Mouse (Mus musculus) hindbrain, embryonic 15.5 days (tissue): Measurements from ENCODE around the gene Mrs2. TPM values are rescaled to one million over a fixed set of nuclear protein-coding genes. Genes with fewer than 3 reads are reported as not detected.

Experiments
- ATAC-seq: fragments of 200-750 bp; cut with Nextera tagmentation; 2 replicates; pipeline ENCODE4 v1.8.0; 2017; ENCODE audit warnings: low read depth, moderate number of reproducible peaks, moderate TSS enrichment; ENCODE audit not compliant: low FRiP score
- H3K27ac ChIP-seq: fragments of 300-500 bp; sonication (generic); replicated peaks from 2 replicates; pipeline ENCODE4 v1.5.1; 2015; ENCODE audit warnings: mild to moderate bottlenecking, inconsistent platforms
- H3K27me3 ChIP-seq: fragments of 300-500 bp; sonication (generic); 2 replicates; pipeline ENCODE4 v1.6.1; 2015; ENCODE audit warnings: control low read depth, inconsistent platforms
- H3K36me3 ChIP-seq: fragments of 300-500 bp; sonication (generic); 2 replicates; pipeline ENCODE4 v1.6.1; 2015; ENCODE audit warnings: control low read depth, inconsistent platforms
- H3K4me1 ChIP-seq: fragments of 300-500 bp; sonication (generic); replicated peaks from 2 replicates; pipeline ENCODE4 v1.6.1; 2015; ENCODE audit warnings: control low read depth, inconsistent platforms
- H3K4me2 ChIP-seq: fragments of 300-500 bp; sonication (generic); 2 replicates; pipeline ENCODE4 v1.6.1; 2015; ENCODE audit warnings: moderate library complexity, mild to moderate bottlenecking, inconsistent platforms
- H3K4me3 ChIP-seq: fragments of 300-500 bp; sonication (generic); 2 replicates; pipeline ENCODE4 v1.5.1; 2015; ENCODE audit warnings: mild to moderate bottlenecking, inconsistent platforms
- H3K9ac ChIP-seq: fragments of 300-500 bp; sonication (generic); 2 replicates; pipeline ENCODE4 v1.6.1; 2015; ENCODE audit warnings: inconsistent platforms
- H3K9me3 ChIP-seq: fragments of 300-500 bp; sonication (generic); 2 replicates; pipeline ENCODE4 v1.6.1; 2016; ENCODE audit warnings: control low read depth, inconsistent platforms
- WGBS: fragments of 180-500 bp; shearing (Covaris S2); methylation state at CpG from one replicate; pipeline ENCODE4 v1.1.7; 2015; 5-methylcytosine and 5-hydroxymethylcytosine counted together
- polyA plus RNA-seq: library from polyadenylated mRNA; unstranded; fragments of >200 nt; fragmentation: Nextera tagmentation; extraction: Ambion mirVana; gene quantifications from 2 replicates; pipeline ENCODE4 v1.2.1, GENCODE M21; 2015

Gene Mrs2
- polyA plus RNA-seq, 1 experiment from 2014 or later: 16.2 TPM

DNA sequence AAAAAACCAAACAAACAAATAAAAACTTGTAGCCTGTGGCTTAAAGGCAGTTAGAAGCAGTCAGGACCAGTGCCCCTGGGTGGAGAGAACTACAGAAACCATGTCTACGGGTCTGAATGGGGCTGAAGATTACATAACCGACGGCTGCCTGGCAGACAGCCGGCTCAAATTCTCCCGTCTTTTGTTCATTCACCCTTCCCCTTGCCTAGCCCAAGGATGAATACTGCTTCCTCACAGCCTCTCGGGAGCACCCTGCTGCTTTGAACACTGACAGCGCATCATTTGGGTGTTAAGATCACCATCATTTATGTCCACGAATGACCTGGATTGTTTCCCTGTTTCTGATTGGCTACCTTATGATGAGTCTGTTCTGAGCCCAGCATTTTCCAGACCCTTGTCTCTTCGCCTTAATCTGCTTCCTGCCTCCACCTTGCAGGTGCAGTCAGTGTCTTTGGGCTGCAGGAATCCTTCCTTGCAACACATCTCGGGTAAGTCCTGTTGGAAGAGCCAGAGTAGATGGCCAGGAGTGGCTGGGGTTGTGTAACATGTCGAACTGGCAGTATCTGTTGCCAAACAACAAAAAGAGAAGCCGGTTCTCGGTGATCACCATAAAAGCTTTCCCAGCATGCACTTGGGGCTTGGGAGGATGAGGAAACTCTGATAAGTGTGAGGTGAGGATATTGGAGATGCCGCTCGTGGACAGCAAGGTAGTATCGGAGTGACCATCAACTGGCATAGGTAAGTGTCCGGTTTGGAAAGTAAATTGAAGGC is 77.5 kb downstream of the Mrs2 start, which contains the start of gene Gpld1:
Gene Gpld1 (plus strand): TSS at position 641 of the 771 bp plus-strand sequence.
- 49% methylated on average over 17 of the region's 17 CpGs for WGBS
- Histone ChIP-seq H3K4me3 (no peak within 1 kb of the TSS), H3K27me3 (no peaks in the 10 kb centered on the region), H3K9ac (no peak within 1 kb of the TSS), H3K36me3 (no peaks in the 10 kb centered on the region), H3K4me1 (peaks cover 12% of the 10 kb centered on the region), H3K27ac (no peak within 1 kb of the TSS), H3K4me2 (peak within 1 kb of the TSS; percentile 29; the same call in 1 of the 2 replicates), H3K9me3 (no peaks in the 10 kb centered on the region)
- no peak for ATAC-seq

DNA sequence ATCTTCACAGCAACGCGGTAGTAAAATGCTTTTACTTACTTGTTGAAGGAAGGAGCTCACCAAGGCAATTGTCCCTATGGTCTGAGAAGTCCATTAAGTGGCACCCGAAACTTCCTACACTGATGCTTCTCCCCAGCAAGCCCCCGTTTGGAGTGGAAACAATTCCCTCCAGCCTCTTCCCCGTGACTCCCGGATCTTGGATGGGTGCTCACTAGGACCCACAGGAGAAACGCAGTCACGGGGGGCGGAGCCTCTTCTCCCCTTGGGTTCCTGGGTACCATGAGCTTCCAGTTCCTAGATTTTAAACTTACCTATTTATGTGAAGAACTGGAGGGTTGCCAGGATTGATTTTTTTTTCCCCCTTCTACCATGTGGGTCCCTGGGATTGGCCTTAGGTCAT is 80.7 kb downstream of the Mrs2 start:
- Histone ChIP-seq H3K9me3 (no peaks in the 10 kb centered on the region), H3K27ac (no peak overlapping the region), H3K9ac (no peak overlapping the region), H3K4me1 (peaks cover 32% of the 10 kb centered on the region), H3K27me3 (no peaks in the 10 kb centered on the region), H3K36me3 (no peaks in the 10 kb centered on the region), H3K4me2 (no peak overlapping the region), H3K4me3 (no peak overlapping the region)
- 89% methylated on average over 9 of the region's 9 CpGs for WGBS
- ATAC-seq: no peak

DNA sequence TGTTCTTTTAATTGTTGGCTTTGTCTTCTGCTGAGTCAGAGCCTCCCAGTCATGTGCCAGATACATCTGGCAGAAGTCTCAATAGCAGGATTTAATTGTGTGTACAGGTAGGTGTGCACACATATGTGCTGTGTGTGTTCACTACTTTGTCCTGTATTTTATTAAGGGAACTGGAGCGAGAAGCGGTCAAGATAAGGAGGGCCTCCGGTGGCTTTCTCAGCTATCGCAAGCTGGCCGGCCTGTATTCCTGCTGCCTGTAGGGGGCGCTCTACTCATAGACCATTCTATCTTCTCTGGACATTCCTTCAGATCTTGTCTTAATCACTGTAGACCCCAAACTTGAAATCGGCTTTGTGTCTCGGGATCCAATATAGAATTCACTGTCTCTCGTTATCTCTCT is 81.5 kb downstream of the Mrs2 start:
- Histone ChIP-seq H3K4me1 (peaks cover 32% of the 10 kb centered on the region), H3K27me3 (no peaks in the 10 kb centered on the region), H3K36me3 (no peaks in the 10 kb centered on the region), H3K27ac (no peak overlapping the region), H3K9ac (no peak overlapping the region), H3K4me2 (0 out of 2 replicates have a peak overlapping the region, but pooled peaks have one; percentile 57), H3K4me3 (no peak overlapping the region), H3K9me3 (no peaks in the 10 kb centered on the region)
- 36% methylated on average over 9 of the region's 9 CpGs for WGBS
- no peak for ATAC-seq

DNA sequence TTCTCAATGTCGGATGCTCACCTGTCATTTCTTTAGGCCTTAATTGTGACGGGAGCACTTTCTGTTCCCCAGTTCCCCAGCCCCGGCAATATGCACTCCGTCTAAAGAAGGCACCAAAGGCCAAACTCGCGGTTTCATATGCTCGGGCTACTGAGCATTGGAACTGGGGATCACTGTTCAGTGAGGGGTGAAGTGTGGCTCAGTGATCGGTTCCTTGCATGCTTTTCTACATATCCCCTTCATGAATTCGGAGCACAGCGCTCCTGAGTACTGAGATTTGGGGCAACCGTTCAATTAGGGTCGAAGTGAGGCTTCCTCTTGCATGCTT is 82.4 kb downstream of the Mrs2 start:
- H3K27ac ChIP-seq: peak overlapping the region; percentile 89
- peak overlapping the region; percentile 57 for H3K4me2 ChIP-seq
- peak; percentile 74 for ATAC-seq
- H3K9me3 ChIP-seq: no peaks in the 10 kb centered on the region
- H3K4me1 ChIP-seq: peaks cover 32% of the 10 kb centered on the region
- 12% methylated on average over 12 of the region's 12 CpGs for WGBS
- no peaks in the 10 kb centered on the region for H3K36me3 ChIP-seq
- peak overlapping the region; percentile 86 for H3K4me3 ChIP-seq
- H3K27me3 ChIP-seq: no peaks in the 10 kb centered on the region
- peak overlapping the region; percentile 88 for H3K9ac ChIP-seq

Other genes with a start within 250 kb of the Mrs2 start
- gene BC005537, start 218.7 kb downstream of the Mrs2 start, polyA plus RNA-seq: 16.6 and 23.4 TPM in 2 replicates
- gene Acot13, start 188.8 kb downstream of the Mrs2 start, polyA plus RNA-seq: 53.8 and 57.2 TPM in 2 replicates
- 31.6 and 31.7 TPM in 2 replicates for gene Tdp2, start 188.7 kb downstream of the Mrs2 start, polyA plus RNA-seq
- 6.9 and 8.2 TPM in 2 replicates for gene D130043K22Rik, start 175.2 kb downstream of the Mrs2 start, polyA plus RNA-seq
- gene Aldh5a1, start 82.7 kb downstream of the Mrs2 start, polyA plus RNA-seq: 13.8 and 13.9 TPM in 2 replicates
- 2.3 and 3.2 TPM in 2 replicates for gene Gpld1, start 77.2 kb downstream of the Mrs2 start, polyA plus RNA-seq
- gene Dcdc2a, start 35.6 kb upstream of the Mrs2 start, polyA plus RNA-seq: 4.3 and 4.8 TPM in 2 replicates